Mouse (Mus musculus) CH12.LX (cell line): ENCODE measurements at regions not wholly inside any gene's neighbourhood (a gene's known extent, or its start where the extent isn't known, plus 50 kb on each side); places are given as distances from the start of the nearest gene placed in this dataset.

Experiments
- DNase-seq: peaks from one replicate; pipeline ENCODE4 v3.0.0-alpha.2; 2013; ENCODE audit errors: extremely low read depth
- H3K27ac ChIP-seq: 2 replicates; pipeline ENCODE4 v1.5.1; 2012; ENCODE audit warnings: low read depth, mild to moderate bottlenecking, control low read depth, moderate library complexity; ENCODE audit not compliant: insufficient read depth
- H3K27me3 ChIP-seq: replicated peaks from 2 replicates; pipeline ENCODE3; 2012; ENCODE audit warnings: inconsistent platforms
- H3K36me3 ChIP-seq, 2 experiments: replicated peaks in 1 of 2; 2 replicates each; pipeline versions ENCODE3 to v1.6.1; 2012; ENCODE audit warnings: inconsistent platforms in 1 of 2, low read length in 1 of 2, mild to moderate bottlenecking in 1 of 2, mixed read lengths in 1 of 2, moderate library complexity in 1 of 2; ENCODE audit not compliant: control insufficient read depth in 1 of 2, insufficient read depth in 1 of 2
- H3K4me1 ChIP-seq, 2 experiments: 2 replicates each; pipeline ENCODE4 v1.6.1; 2012; ENCODE audit warnings: inconsistent platforms in 1 of 2, moderate library complexity in 1 of 2; ENCODE audit not compliant: insufficient read depth in 2 of 2, control insufficient read depth in 1 of 2
- H3K4me2 ChIP-seq: 2 replicates; pipeline ENCODE4 v1.6.1; 2012; ENCODE audit warnings: low read depth, mild to moderate bottlenecking, control low read depth; ENCODE audit not compliant: poor library complexity, insufficient read depth, severe bottlenecking
- H3K4me3 ChIP-seq, 3 experiments: fragments of 150-350 bp in 1 of 3; sonication (generic) in 1 of 3; replicated peaks in 1 of 3; 2 replicates each; pipeline versions ENCODE3 to v1.5.1; 2011 to 2012; ENCODE audit warnings: low read depth in 2 of 3, low read length in 2 of 3, mild to moderate bottlenecking in 2 of 3, moderate library complexity in 2 of 3, control low read depth in 1 of 3, improper control_type of control experiment in 1 of 3, inconsistent platforms in 1 of 3, mixed read lengths in 1 of 3; ENCODE audit not compliant: poor library complexity in 1 of 3
- H3K79me2 ChIP-seq: replicated peaks from 2 replicates; pipeline ENCODE4 v1.6.1; 2012; ENCODE audit warnings: mild to moderate bottlenecking, moderate library complexity; ENCODE audit not compliant: control insufficient read depth, poor library complexity, insufficient read depth, severe bottlenecking; ENCODE audit errors: extremely low read depth
- H3K9ac ChIP-seq: 2 replicates; pipeline ENCODE4 v1.6.1; 2012; ENCODE audit warnings: low read depth, mild to moderate bottlenecking, control low read depth, moderate library complexity; ENCODE audit not compliant: insufficient read depth
- H3K9me3 ChIP-seq: replicated peaks from 2 replicates; pipeline ENCODE3; 2012; ENCODE audit warnings: low read length, inconsistent platforms, mixed read lengths
- BHLHE40 ChIP-seq: IDR thresholded peaks from 2 replicates; pipeline ENCODE4 v1.6.1; 2011; ENCODE audit warnings: mild to moderate bottlenecking, low read depth, low read length, improper control_type of control experiment
- CHD1 ChIP-seq: IDR thresholded peaks from 2 replicates; pipeline ENCODE4 v1.6.1; 2012; ENCODE audit warnings: low read depth, low read length, improper control_type of control experiment, inconsistent platforms
- CHD2 ChIP-seq: IDR thresholded peaks from 2 replicates; pipeline ENCODE4 v1.6.1; 2011; ENCODE audit warnings: low read length, improper control_type of control experiment
- E2F4 ChIP-seq: IDR thresholded peaks from 2 replicates; pipeline ENCODE4 v1.6.1; 2011; ENCODE audit warnings: low read depth, low read length, improper control_type of control experiment; ENCODE audit not compliant: insufficient replicate concordance
- ELF1 ChIP-seq: IDR thresholded peaks from 2 replicates; pipeline ENCODE4 v1.6.1; 2014; ENCODE audit warnings: low read depth, mild to moderate bottlenecking, inconsistent platforms, low read length, improper control_type of control experiment
- EP300 ChIP-seq: IDR thresholded peaks from 2 replicates; pipeline ENCODE4 v1.6.1; 2011; ENCODE audit warnings: low read length, improper control_type of control experiment
- ETS1 ChIP-seq: conservative IDR thresholded peaks from 2 replicates; pipeline ENCODE4 v1.6.1; 2012; ENCODE audit warnings: low read depth, mild to moderate bottlenecking, inconsistent platforms, low read length, improper control_type of control experiment, moderate library complexity
- GABPA ChIP-seq: IDR thresholded peaks from 2 replicates; pipeline ENCODE4 v1.6.1; 2012; ENCODE audit warnings: low read depth, low read length, improper control_type of control experiment, inconsistent platforms; ENCODE audit not compliant: insufficient replicate concordance
- HCFC1 ChIP-seq: IDR thresholded peaks from 2 replicates; pipeline ENCODE4 v1.6.1; 2012; ENCODE audit warnings: low read depth, mild to moderate bottlenecking, inconsistent platforms, low read length, improper control_type of control experiment
- JUN ChIP-seq: IDR thresholded peaks from 2 replicates; pipeline ENCODE4 v1.6.1; 2011; ENCODE audit warnings: low read depth, mild to moderate bottlenecking, low read length, improper control_type of control experiment, moderate library complexity; ENCODE audit not compliant: insufficient read depth
- JUND ChIP-seq: conservative IDR thresholded peaks from 2 replicates; pipeline ENCODE4 v1.6.1; 2011; ENCODE audit warnings: low read depth, low read length, improper control_type of control experiment
- MAX ChIP-seq: IDR thresholded peaks from 2 replicates; pipeline ENCODE4 v1.6.1; 2011; ENCODE audit warnings: low read length, improper control_type of control experiment
- MEF2A ChIP-seq: IDR thresholded peaks from 2 replicates; pipeline ENCODE4 v1.6.1; 2014; ENCODE audit warnings: low read depth, mild to moderate bottlenecking, inconsistent platforms, low read length, improper control_type of control experiment, borderline replicate concordance
- MXI1 ChIP-seq: IDR thresholded peaks from 2 replicates; pipeline ENCODE4 v1.6.1; 2011; ENCODE audit warnings: mild to moderate bottlenecking, low read depth, low read length, improper control_type of control experiment
- MYC ChIP-seq: IDR thresholded peaks from 2 replicates; pipeline ENCODE4 v1.6.1; 2011; ENCODE audit warnings: low read depth, mild to moderate bottlenecking, improper control_type of control experiment, low read length
- PAX5 ChIP-seq: IDR thresholded peaks from 2 replicates; pipeline ENCODE4 v1.6.1; 2012; ENCODE audit warnings: low read length, inconsistent platforms, mixed read lengths
- POLR2A ChIP-seq: IDR thresholded peaks from 2 replicates; pipeline ENCODE4 v1.6.1; 2011; ENCODE audit warnings: low read depth, mild to moderate bottlenecking, improper control_type of control experiment, low read length
- POLR2AphosphoS2 ChIP-seq: IDR thresholded peaks from 2 replicates; pipeline ENCODE4 v1.6.1; 2011; ENCODE audit warnings: low read depth, low read length, improper control_type of control experiment
- RCOR1 ChIP-seq: conservative IDR thresholded peaks from 2 replicates; pipeline ENCODE4 v1.6.1; 2012; ENCODE audit warnings: low read depth, mild to moderate bottlenecking, inconsistent platforms, low read length, improper control_type of control experiment
- SIN3A ChIP-seq: IDR thresholded peaks from 2 replicates; pipeline ENCODE4 v1.6.1; 2012; ENCODE audit warnings: low read length, improper control_type of control experiment, inconsistent platforms
- SMC3 ChIP-seq: IDR thresholded peaks from 2 replicates; pipeline ENCODE4 v1.6.1; 2011; ENCODE audit warnings: low read depth, low read length, improper control_type of control experiment
- TBP ChIP-seq: conservative IDR thresholded peaks from 2 replicates; pipeline ENCODE4 v1.6.1; 2011; ENCODE audit warnings: low read depth, low read length, improper control_type of control experiment
- TCF12 ChIP-seq: IDR thresholded peaks from 2 replicates; pipeline ENCODE4 v1.6.1; 2014; ENCODE audit warnings: low read depth, mild to moderate bottlenecking, inconsistent platforms, low read length, improper control_type of control experiment
- UBTF ChIP-seq: IDR thresholded peaks from 2 replicates; pipeline ENCODE4 v1.6.1; 2012; ENCODE audit warnings: low read depth, mild to moderate bottlenecking, inconsistent platforms, low read length, improper control_type of control experiment, moderate library complexity
- USF1 ChIP-seq: IDR thresholded peaks from 2 replicates; pipeline ENCODE4 v1.6.1; 2014; ENCODE audit warnings: low read depth, mild to moderate bottlenecking, inconsistent platforms, low read length, improper control_type of control experiment
- USF2 ChIP-seq: conservative IDR thresholded peaks from 2 replicates; pipeline ENCODE4 v1.6.1; 2011; ENCODE audit warnings: low read depth, low read length, improper control_type of control experiment
- ZMIZ1 ChIP-seq: IDR thresholded peaks from 2 replicates; pipeline ENCODE4 v1.6.1; 2012; ENCODE audit warnings: low read depth, mild to moderate bottlenecking, inconsistent platforms, low read length, improper control_type of control experiment
- ZNF384 ChIP-seq: IDR thresholded peaks from 2 replicates; pipeline ENCODE4 v1.6.1; 2012; ENCODE audit warnings: low read depth, low read length, improper control_type of control experiment, inconsistent platforms
- dilution Hi-C: fragments of 300-500 bp; cut with MboI; formaldehyde crosslinking; loops from 2 replicates; pipeline ENCODE4 v1.14.3; 2020; ENCODE audit warnings: low sequenced_read_pairs; ENCODE audit not compliant: extremely low pct_unique_long_range_greater_than_20kb, extremely low pct_ligation_motif_present
- in situ Hi-C: fragments of 300-500 bp; cut with MboI; formaldehyde crosslinking; loops from 3 replicates; pipeline ENCODE4 v1.14.3; 2019; ENCODE audit warnings: low sequenced_read_pairs, low pct_ligation_motif_present, low pct_unique_long_range_greater_than_20kb, mixed read lengths

GRCm38 (mm10) chr6:22408808-22409589 lies 53.0 kb upstream of the Fam3c start:
- Histone ChIP-seq H3K4me1 (peaks cover 25 to 68% of the 10 kb centered on the region in 2 experiments), H3K27me3 (no peaks in the 10 kb centered on the region), H3K79me2 (no peaks in the 10 kb centered on the region), H3K9me3 (no peaks in the 10 kb centered on the region), H3K27ac (peak overlapping the region; percentile 85), H3K4me3 (peak overlapping the region; percentile 1 to 44 (median 21)), H3K9ac (peak overlapping the region; percentile 23), H3K36me3 (no peaks in the 10 kb centered on the region), H3K4me2 (peak overlapping the region; percentile 87)
- DNase-seq: peak; percentile 45
- dilution Hi-C loops (no loop called here), in situ Hi-C loops (no loop called here)
- TF ChIP-seq TBP (no peak), USF1 (peak; percentile 64), ETS1 (peak; percentile 73), ELF1 (0 out of 2 replicates have a peak, but pooled peaks have one; percentile 6), GABPA (no peak), BHLHE40 (peak; percentile 84), CHD1 (no peak; the same call in none of the 2 replicates), MXI1 (peak; percentile 47; the same call in 1 of the 2 replicates), CHD2 (peak; percentile 30; the same call in 1 of the 2 replicates), USF2 (peak; percentile 64), SIN3A (peak; percentile 85), EP300 (peak; percentile 83), MEF2A (peak; percentile 72), POLR2A (no peak; the same call in 1 of the 2 replicates), RCOR1 (no peak; the same call in 1 of the 2 replicates), JUN (peak; percentile 32), PAX5 (no peak), HCFC1 (peak; percentile 22; the same call in 1 of the 2 replicates), ZMIZ1 (no peak), POLR2AphosphoS2 (no peak), E2F4 (0 out of 2 replicates have a peak, but pooled peaks have one; percentile 61), UBTF (no peak), MAX (peak; percentile 79), SMC3 (no peak), TCF12 (peak; percentile 72), ZNF384 (peak; percentile 22; the same call in 1 of the 2 replicates), JUND (peak; percentile 38; the same call in 1 of the 2 replicates), MYC (no peak)
